Mouse (Mus musculus) kidney, postnatal 36 days (tissue): ENCODE results near the gene Abcc9.
A peak's percentile ranks its signal among the peaks of the same experiment; 100 is the strongest.
"Not testable (repeated sequence)": the region's sequence is repeated elsewhere in the genome, so short reads cannot be mapped to it uniquely, and the experiment has no call there.

Experiments
- DNase-seq, 2 experiments: peaks; one replicate each; pipeline ENCODE4 v3.0.0; 2021 to 2022; ENCODE audit warnings: mixed read lengths in 2 of 2

Gene Abcc9

GRCm38 (mm10) chr6:142701161-142701560, 954 bp downstream of the Abcc9 start:
- no peak for DNase-seq

- no peak for DNase-seq
Measured at GRCm38 (mm10) chr6:142700753-142701152, 1.4 kb downstream of the Abcc9 start.

- peak; percentile 52 to 56 for DNase-seq
Measured at GRCm38 (mm10) chr6:142692085-142692484, 10.0 kb downstream of the Abcc9 start.

GRCm38 (mm10) chr6:142689673-142690072, 12.4 kb downstream of the Abcc9 start:
- no peak for DNase-seq

- DNase-seq, result no peak
Measured at GRCm38 (mm10) chr6:142682985-142683691, 19.0 kb downstream of the Abcc9 start.

GRCm38 (mm10) chr6:142670021-142670420, 32.1 kb downstream of the Abcc9 start:
- no peak for DNase-seq

GRCm38 (mm10) chr6:142669343-142669742, 32.8 kb downstream of the Abcc9 start:
- DNase-seq, result no peak

GRCm38 (mm10) chr6:142668831-142669230, 33.3 kb downstream of the Abcc9 start:
- DNase-seq, result peak; percentile 25 to 40

GRCm38 (mm10) chr6:142668419-142668766, 33.7 kb downstream of the Abcc9 start:
- DNase-seq, result no peak

- peak; percentile 26 to 41 for DNase-seq
Measured at GRCm38 (mm10) chr6:142667701-142668418, 34.3 kb downstream of the Abcc9 start.

GRCm38 (mm10) chr6:142662056-142662455, 40.1 kb downstream of the Abcc9 start:
- not testable (repeated sequence) for DNase-seq

- DNase-seq, result peak; percentile 20 to 70
Measured at GRCm38 (mm10) chr6:142659038-142659437, 43.1 kb downstream of the Abcc9 start.

- DNase-seq, result peak; percentile 28 to 32
Measured at GRCm38 (mm10) chr6:142654561-142654960, 47.6 kb downstream of the Abcc9 start.

- DNase-seq, result no peak
Measured at GRCm38 (mm10) chr6:142652175-142652574, 49.9 kb downstream of the Abcc9 start.

- no peak for DNase-seq
Measured at GRCm38 (mm10) chr6:142649331-142649730, 52.8 kb downstream of the Abcc9 start.

GRCm38 (mm10) chr6:142645474-142645873, 56.6 kb downstream of the Abcc9 start:
- no peak for DNase-seq

GRCm38 (mm10) chr6:142639301-142639700, 62.8 kb downstream of the Abcc9 start:
- DNase-seq, result no peak

GRCm38 (mm10) chr6:142635654-142636053, 66.5 kb downstream of the Abcc9 start:
- no peak for DNase-seq

GRCm38 (mm10) chr6:142635185-142635583, 66.9 kb downstream of the Abcc9 start:
- no peak for DNase-seq

GRCm38 (mm10) chr6:142634530-142635184, 67.5 kb downstream of the Abcc9 start:
- DNase-seq, result no peak

- DNase-seq, result peak; percentile 55 to 70
Measured at GRCm38 (mm10) chr6:142623351-142623750, 78.8 kb downstream of the Abcc9 start.

GRCm38 (mm10) chr6:142616659-142617058, 85.5 kb downstream of the Abcc9 start:
- peak in 1 of 2 experiments; percentile 12 for DNase-seq

GRCm38 (mm10) chr6:142614324-142614723, 87.8 kb downstream of the Abcc9 start:
- DNase-seq, result peak in 1 of 2 experiments; percentile 12

- DNase-seq, result no peak
Measured at GRCm38 (mm10) chr6:142612366-142612765, 89.7 kb downstream of the Abcc9 start.
